Mouse (Mus musculus) intestine, embryonic 14.5 days (tissue): Measurements from ENCODE around the gene Rhof. TPM values are rescaled to one million over a fixed set of nuclear protein-coding genes. Genes with fewer than 3 reads are reported as not detected.

Experiments
- ATAC-seq: fragments of 200-750 bp; cut with Nextera tagmentation; replicated peaks from 2 replicates; pipeline ENCODE4 v1.8.0; 2017; ENCODE audit warnings: low read depth, moderate number of reproducible peaks, moderate TSS enrichment, moderate library complexity; ENCODE audit not compliant: low FRiP score, low TSS enrichment
- DNase-seq: peaks from one replicate; pipeline ENCODE4 v3.0.0-alpha.2; 2018; ENCODE audit warnings: low spot score
- H3K27ac ChIP-seq: fragments of 300-500 bp; sonication (generic); 2 replicates; pipeline ENCODE4 v1.5.1; 2014; ENCODE audit warnings: low read depth, mild to moderate bottlenecking, control low read depth
- H3K27me3 ChIP-seq: fragments of 300-500 bp; sonication (generic); replicated peaks from 2 replicates; pipeline ENCODE4 v1.6.1; 2014; ENCODE audit warnings: low read length, control low read depth; ENCODE audit not compliant: control insufficient read depth, insufficient read depth
- H3K36me3 ChIP-seq: fragments of 300-500 bp; sonication (generic); 2 replicates; pipeline ENCODE4 v1.6.1; 2014; ENCODE audit warnings: low read length, control low read depth; ENCODE audit not compliant: control insufficient read depth, insufficient read depth
- H3K4me1 ChIP-seq: fragments of 300-500 bp; sonication (generic); replicated peaks from 2 replicates; pipeline ENCODE4 v1.6.1; 2014; ENCODE audit warnings: low read length, control low read depth, mixed read lengths; ENCODE audit not compliant: control insufficient read depth, insufficient read depth
- H3K4me2 ChIP-seq: fragments of 300-500 bp; sonication (generic); 2 replicates; pipeline ENCODE4 v1.6.1; 2014; ENCODE audit warnings: low read length
- H3K4me3 ChIP-seq: fragments of 300-500 bp; sonication (generic); 2 replicates; pipeline ENCODE4 v1.5.1; 2014; ENCODE audit warnings: low read depth, low read length, control low read depth, mixed read lengths
- H3K9ac ChIP-seq: fragments of 300-500 bp; sonication (generic); 2 replicates; pipeline ENCODE4 v1.6.1; 2014; ENCODE audit warnings: mild to moderate bottlenecking, low read length
- H3K9me3 ChIP-seq: fragments of 300-500 bp; sonication (generic); 2 replicates; pipeline ENCODE4 v1.6.1; 2016; ENCODE audit warnings: low read length, control low read depth; ENCODE audit not compliant: control insufficient read depth
- WGBS: fragments of 180-500 bp; shearing (Covaris S2); extraction: QIAGEN DNeasy Blood & Tissue Kit; methylation state at CpG from one replicate; pipeline ENCODE4 v1.1.7; 2014; 5-methylcytosine and 5-hydroxymethylcytosine counted together
- polyA plus RNA-seq: library from polyadenylated mRNA; unstranded; fragments of >200 nt; fragmentation: Nextera tagmentation; extraction: Ambion mirVana; gene quantifications from 2 replicates; pipeline ENCODE4 v1.2.1, GENCODE M21; 2014

Rhof gene
- polyA plus RNA-seq, 1 experiment from 2014 or later, result 1.5 TPM

DNA sequence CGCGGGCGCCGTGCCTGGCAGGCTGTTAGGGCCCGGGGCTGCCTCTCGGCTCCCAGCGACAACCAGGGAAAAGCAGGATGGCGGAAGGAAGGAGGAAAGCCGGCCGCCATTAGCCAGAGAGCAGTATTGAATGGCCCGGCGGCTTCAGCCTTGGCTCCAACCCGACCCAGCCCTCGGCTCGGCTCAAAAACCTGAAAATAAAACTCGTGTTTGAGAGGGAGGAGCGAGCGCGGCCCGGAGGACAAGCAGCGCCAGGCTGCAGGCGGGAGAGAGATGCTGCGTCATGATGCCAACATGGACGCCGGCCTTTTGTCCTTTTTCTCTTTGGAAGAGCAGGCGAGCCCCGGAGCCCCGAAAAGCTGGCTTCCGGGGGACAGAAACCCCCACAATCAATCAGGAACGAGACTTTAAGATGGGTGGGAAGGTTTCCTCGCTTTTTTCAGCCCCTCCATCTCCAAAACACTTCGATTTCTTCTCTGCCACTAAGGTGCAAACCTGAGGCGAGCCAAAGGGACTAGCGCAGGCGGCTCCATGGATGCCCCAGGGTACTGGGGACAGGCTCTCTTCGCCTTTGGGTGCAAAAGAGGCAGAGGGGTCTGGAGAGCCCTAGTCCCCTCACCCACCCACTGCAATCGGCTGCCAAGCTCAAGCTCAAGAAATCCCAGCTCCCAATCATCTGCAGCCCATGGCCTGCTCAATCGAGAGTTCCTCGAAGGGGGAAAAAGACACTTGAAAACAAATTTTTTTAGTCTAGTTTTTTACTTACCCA lies 6.6 kb upstream of the Rhof start:
- DNase-seq (peak; percentile 89), ATAC-seq (no peak)
- 1% methylated on average over 39 of the region's 39 CpGs for WGBS
- no peaks in the 10 kb centered on the region for H3K9me3 ChIP-seq
- H3K9ac ChIP-seq, result peak overlapping the region; percentile 99
- H3K4me1 ChIP-seq, result peaks cover 39% of the 10 kb centered on the region
- H3K27ac ChIP-seq, result peak overlapping the region; percentile 100
- peak overlapping the region; percentile 89 for H3K4me3 ChIP-seq
- H3K4me2 ChIP-seq, result peak overlapping the region; percentile 100
- no peaks in the 10 kb centered on the region for H3K27me3 ChIP-seq
- H3K36me3 ChIP-seq, result no peaks in the 10 kb centered on the region; the same call in 1 of the 2 replicates

DNA sequence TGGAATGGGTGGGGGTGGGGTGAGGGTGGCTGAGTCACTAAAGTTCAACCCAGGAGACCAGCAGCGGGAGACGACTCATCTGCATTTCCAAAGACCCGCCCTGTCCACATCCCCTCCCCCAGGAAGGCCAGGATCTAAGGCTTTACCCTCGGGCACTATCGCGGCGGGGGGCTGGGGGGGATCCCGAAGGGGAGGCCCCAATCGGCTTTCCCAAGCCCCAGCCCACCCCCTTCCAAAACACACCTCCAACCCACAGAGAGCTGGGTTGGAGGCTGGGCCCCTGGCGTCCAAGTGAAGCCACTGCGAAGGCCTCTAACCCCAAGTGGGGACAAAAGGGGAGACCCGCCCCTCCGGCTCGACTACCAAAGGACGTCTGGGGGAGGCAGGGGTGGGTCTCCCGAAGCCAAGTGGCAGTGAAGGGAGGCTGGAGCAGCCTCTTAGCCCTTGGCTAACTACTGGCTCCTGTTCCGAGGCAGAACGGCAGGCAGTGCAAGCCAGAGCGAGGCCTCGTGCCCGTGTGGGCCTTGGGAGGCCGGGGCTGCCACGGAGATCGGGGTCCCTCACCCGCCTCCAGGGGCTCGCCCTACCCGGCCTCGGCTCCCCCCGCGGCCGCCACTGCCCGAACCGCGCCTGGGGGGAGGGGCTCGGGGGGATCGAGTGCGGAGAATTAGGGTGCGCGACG lies 5.9 kb upstream of the Rhof start:
- Histone ChIP-seq H3K9me3 (no peaks in the 10 kb centered on the region), H3K4me1 (peaks cover 42% of the 10 kb centered on the region), H3K4me2 (peak overlapping the region; percentile 100), H3K27me3 (no peaks in the 10 kb centered on the region), H3K9ac (peak overlapping the region; percentile 99), H3K27ac (peak overlapping the region; percentile 100), H3K36me3 (peaks cover 4% of the 10 kb centered on the region), H3K4me3 (peak overlapping the region; percentile 89)
- DNase-seq (peak; percentile 89), ATAC-seq (peak; percentile 34)
- WGBS, result 1% methylated on average over 30 of the region's 40 CpGs

DNA sequence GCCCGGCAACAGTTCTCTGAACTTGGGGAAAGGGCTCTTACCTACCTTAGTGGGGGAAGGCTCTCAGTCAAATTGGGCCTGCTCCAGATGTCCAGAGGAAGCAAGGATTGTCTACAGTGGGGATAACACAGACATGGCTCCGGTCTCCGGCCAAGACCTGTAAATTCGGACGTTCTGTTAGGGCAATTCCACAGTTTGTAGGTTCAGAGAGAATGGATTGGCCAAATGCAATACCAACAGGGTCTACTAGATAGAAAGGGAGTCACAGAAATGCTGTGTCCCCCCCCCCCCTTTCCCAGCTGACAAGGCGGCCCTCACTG lies 5.4 kb upstream of the Rhof start:
- peaks cover 47% of the 10 kb centered on the region for H3K4me1 ChIP-seq
- H3K9ac ChIP-seq, result peak overlapping the region; percentile 99
- peaks cover 4% of the 10 kb centered on the region for H3K36me3 ChIP-seq
- H3K9me3 ChIP-seq, result no peaks in the 10 kb centered on the region
- H3K27me3 ChIP-seq, result no peaks in the 10 kb centered on the region
- ATAC-seq, result no peak
- H3K4me3 ChIP-seq, result peak overlapping the region; percentile 89
- H3K4me2 ChIP-seq, result peak overlapping the region; percentile 100
- DNase-seq, result no peak
- under 1% methylated on average over 6 of the region's 6 CpGs for WGBS
- H3K27ac ChIP-seq, result peak overlapping the region; percentile 100

DNA sequence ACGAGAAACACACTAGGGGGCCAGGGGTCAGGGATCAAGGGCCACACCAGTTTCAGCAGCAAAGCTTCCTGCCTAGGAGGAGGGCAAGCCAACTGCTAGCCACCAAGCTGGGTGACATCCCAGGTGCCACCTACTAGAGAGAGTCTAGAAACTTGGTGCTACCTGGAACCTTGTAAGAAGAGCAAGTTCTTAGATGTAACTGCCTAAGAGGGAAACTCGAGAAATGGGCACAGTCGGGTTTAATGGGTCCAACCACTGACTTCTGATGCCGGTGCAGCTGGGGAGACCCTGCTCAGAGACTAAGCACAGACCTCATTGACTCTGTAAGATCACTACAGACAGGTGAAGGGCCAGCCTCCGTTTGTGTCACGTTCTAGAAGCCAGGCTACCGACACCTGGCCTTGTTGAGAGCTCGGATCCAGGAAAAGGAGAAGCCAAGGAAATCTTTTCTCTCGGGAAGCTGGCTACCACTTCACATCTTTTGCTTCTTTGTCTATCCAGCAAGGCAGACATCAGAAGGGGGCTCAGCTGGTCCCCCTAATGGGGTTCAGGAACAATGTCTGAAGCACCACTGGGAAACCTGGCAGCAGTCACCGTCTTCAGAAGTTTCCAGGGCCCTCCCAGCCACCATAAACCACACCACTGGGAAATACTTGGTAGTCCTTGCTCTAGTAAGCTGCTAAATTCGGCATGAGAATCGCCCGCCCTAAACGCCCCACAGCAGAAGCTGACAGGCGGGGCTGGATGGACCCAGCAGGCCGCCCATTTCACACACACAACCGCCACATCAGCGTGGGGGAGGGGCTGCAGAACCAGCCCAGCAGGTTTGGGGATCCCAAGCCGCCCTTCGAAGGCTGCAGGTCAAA lies 4.8 kb upstream of the Rhof start:
- Histone ChIP-seq H3K27me3 (no peaks in the 10 kb centered on the region), H3K36me3 (peaks cover 4% of the 10 kb centered on the region), H3K4me1 (peaks cover 52% of the 10 kb centered on the region), H3K9ac (peak overlapping the region; percentile 99), H3K4me2 (peak overlapping the region; percentile 100), H3K9me3 (no peaks in the 10 kb centered on the region), H3K4me3 (peak overlapping the region; percentile 89), H3K27ac (peak overlapping the region; percentile 100)
- DNase-seq (peak; percentile 94), ATAC-seq (no peak)
- 3% methylated on average over 20 of the region's 20 CpGs for WGBS

DNA sequence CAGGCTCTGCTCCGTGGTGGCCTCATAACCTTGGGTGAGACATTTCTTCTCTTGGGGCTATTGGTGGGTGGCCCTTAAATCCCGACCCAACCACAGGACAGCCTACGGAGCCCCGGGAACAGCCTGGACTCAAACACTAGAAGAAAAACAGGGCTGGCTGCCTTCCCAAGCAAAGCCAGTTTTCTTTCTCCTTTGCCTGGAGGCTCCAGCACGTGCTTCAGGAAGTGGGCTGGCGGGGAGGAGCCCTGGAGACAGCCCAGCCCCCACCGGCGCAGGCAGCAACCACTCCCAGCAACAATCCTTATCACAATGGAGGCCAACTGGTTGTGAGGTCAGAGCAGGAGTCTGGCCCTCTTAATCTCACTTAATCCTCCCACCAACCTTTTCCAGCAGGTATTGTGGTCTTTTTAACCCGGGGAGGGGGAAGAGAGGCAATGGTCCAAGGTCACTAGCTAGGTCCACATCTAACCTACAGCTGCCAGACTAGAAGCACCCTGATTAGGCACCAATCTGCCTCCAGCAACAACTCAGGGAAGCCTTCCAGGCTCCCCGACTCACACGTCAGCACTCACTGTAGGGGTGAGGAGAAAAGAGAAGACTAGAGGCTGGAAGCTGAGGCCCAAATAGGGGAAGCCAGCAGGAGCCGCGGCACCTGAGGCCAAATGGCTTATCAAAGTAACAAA lies 4.0 kb upstream of the Rhof start:
- DNase-seq, result peak; percentile 85
- Histone ChIP-seq H3K27ac (peak overlapping the region; percentile 100), H3K4me1 (peaks cover 60% of the 10 kb centered on the region), H3K27me3 (no peaks in the 10 kb centered on the region), H3K9me3 (no peaks in the 10 kb centered on the region), H3K36me3 (peaks cover 4% of the 10 kb centered on the region), H3K4me3 (peak overlapping the region; percentile 89), H3K9ac (peak overlapping the region; percentile 99), H3K4me2 (peak overlapping the region; percentile 100)
- WGBS, result under 1% methylated on average over 13 of the region's 13 CpGs
- peak; percentile 33 for ATAC-seq

DNA sequence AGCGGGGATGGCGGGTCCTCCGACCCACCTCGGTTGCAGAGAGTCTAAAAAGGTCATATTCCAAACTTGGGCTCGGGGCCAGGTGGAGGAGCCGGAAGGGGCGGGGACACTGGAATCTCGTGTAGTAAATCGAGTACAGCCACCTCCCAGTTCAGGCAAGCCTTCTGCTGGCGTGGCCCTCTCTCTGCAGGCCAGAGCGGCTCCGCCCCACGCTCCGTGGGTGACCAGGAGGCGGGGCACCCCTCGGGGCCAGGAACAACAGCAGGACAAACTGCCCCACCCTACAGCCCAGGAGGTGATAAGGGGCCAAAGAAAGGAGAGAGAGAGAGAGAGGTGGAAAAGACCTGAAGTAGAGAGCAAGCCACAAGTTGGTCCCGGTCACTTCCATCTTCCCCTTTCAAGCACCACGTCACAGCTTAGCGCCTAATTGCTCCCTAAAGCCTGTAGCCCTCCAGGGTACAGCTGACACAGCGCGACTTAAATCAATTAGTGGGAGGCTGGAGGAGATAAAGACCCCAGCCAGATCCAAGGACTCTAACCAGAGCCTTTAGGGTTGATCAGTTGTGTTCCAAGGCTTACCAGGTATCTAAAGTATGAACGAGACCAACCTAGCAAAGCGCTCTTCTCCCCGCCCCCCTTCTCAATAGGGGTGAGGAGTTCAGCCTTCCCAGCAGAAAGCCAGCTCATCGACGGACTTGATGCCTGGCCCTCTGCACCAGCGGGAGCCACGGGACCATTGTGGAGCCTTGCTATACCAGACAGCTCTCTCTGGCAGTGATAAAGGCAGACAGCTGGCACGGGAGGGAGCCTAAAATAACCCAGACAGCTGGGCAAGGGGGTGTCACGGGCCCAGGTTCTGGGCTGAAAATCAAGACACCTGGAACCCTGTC lies 3.2 kb upstream of the Rhof start:
- H3K9ac ChIP-seq, result peak overlapping the region; percentile 99
- H3K9me3 ChIP-seq, result no peaks in the 10 kb centered on the region
- DNase-seq (peak; percentile 82), ATAC-seq (peak; percentile 16; the same call in 1 of the 2 replicates)
- 5% methylated on average over 30 of the region's 30 CpGs for WGBS
- no peaks in the 10 kb centered on the region for H3K27me3 ChIP-seq
- peak overlapping the region; percentile 89 for H3K4me3 ChIP-seq
- peaks cover 60% of the 10 kb centered on the region for H3K4me1 ChIP-seq
- peak overlapping the region; percentile 100 for H3K4me2 ChIP-seq
- H3K27ac ChIP-seq, result peak overlapping the region; percentile 100
- peaks cover 4% of the 10 kb centered on the region for H3K36me3 ChIP-seq

DNA sequence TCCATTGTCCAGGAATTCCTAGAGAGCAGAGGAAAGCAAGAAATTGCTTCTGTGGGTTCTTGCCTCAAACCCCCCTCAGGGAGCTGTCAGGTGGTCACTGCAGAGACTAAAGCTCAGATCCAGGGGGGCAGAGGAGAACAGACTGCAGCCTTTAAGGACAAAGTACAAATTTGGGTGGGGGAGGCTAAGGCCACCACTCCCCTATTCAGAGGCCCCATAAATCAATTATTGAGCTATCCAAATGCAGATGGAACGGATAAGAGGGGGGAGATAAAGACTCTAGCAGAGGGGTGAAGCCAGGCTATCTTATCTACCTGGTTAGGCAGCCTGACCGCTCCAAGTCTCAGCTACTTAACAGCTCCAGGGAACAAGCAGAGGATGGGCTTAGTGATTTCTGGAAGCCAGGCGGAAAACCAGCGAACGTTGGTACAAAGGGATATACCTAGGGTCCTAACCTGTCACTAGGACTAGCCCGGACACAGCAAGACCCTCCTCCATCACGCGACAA lies 2.4 kb upstream of the Rhof start:
- Histone ChIP-seq H3K9ac (peak overlapping the region; percentile 34), H3K27me3 (no peaks in the 10 kb centered on the region), H3K36me3 (peaks cover 4% of the 10 kb centered on the region), H3K4me3 (peak overlapping the region; percentile 89), H3K27ac (peak overlapping the region; percentile 100), H3K4me1 (peaks cover 60% of the 10 kb centered on the region), H3K4me2 (peak overlapping the region; percentile 100), H3K9me3 (no peaks in the 10 kb centered on the region)
- DNase-seq (no peak), ATAC-seq (no peak)
- WGBS, result 27% methylated on average over 8 of the region's 8 CpGs
